Mouse (Mus musculus) cerebellum, adult 9-11 months (tissue): ENCODE measurements at regions not wholly inside any gene's neighbourhood (a gene's known extent, or its start where the extent isn't known, plus 50 kb on each side); places are given as distances from the start of the nearest gene placed in this dataset.

Source experiments
- DNase-seq: peaks from one replicate; pipeline ENCODE4 v3.0.0; 2022

GRCm38 (mm10) chr1:76018588-76018987 lies 472.5 kb downstream of the Slc4a3 start:
- no peak for DNase-seq

DNA sequence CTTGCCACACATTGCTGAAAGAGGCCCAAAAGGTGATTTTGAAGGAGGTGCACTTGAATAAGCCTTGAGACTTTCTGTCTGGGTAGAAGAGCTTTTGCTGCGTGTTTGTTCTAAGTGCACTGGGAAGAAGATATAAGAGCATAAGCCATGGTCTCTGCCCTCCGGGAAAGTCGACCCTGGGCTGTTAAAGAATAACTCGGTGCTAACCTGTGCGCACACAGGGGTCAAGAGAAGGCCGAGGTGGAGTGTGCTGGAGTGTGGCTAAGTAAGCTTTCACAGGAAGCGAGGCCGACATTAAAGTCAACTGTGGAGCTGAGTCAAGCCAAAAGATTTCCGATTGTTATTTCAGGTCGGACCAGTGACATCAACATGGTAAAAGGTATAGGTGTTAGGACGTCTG lies 473.0 kb downstream of the Slc4a3 start:
- no peak for DNase-seq

DNA sequence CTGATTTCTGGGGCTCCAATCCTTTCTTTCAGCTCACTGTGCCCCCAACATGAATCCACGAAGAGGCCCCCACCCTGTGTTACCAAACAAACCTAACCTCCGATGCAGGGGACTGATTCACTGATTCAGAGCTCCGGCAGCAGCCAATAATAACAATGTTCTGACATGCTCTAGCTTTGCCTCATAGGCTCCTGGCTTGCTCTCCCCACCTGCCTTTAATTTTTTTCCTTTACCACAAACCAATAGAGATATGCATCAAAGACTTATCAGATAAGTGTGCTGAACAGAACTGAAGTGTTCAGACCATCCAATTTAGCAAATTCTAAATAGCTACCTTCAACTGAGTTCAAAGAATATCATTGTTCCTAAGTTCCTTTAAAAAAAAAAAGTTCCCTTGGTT lies 478.6 kb downstream of the Slc4a3 start:
- no peak for DNase-seq

DNA sequence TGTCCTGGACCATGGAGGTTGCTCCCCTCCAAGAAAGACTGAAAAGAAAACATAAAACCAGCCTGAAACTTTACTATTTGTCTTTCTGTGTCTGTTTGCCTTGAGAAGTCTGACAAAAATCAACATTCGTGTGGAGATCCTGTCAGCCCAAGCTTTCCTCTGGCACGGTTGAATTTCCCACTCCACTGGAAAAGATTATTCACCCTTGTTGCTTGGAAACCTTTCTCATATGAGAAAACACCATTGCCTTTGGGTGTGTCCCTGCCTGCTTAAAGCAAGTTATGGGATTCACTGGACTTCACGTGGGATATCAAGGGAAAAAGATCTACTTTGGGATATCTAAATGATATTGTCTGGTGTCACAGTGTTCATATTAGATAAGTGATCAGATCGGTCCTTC lies 479.3 kb downstream of the Slc4a3 start:
- DNase-seq = no peak

DNA sequence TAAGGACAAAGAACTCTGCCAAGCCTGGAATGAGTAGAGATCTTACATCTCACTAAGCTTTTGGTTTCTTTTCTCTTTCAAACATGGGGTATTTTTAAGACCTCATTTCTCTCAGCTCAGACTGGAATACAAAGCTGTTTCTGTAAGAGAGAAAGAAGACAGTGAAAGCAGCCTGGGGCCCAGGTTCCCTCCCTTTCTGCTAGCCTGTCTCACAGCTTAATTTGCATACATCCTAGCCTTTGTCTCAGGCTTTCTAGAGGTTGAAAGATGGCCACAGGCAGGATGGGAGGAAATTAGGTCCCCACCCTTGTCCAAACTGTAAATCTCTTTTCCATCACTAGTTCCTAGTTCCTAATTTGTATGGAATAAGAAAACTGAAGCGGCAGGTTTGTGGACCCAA lies 483.0 kb downstream of the Slc4a3 start:
- DNase-seq = no peak

GRCm38 (mm10) chr1:76031171-76031922 lies 485.3 kb downstream of the Slc4a3 start:
- no peak for DNase-seq

DNA sequence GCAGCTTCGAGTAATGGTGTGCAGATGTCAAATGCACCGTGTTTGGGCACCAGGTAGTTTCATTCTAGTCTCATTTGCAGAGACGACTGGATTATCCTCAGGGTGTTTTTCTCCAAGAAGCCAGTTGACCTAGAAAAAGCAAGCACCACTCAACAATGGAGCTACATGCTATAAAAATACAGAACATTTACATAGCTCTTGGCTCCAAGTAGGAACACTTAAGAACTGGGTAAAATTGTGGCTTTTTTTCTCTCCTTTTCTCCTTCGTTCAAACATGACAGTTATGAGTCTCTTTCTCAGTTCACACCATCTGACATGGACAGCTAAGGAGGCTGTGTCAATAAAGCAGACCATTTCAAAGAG lies 485.8 kb downstream of the Slc4a3 start:
- no peak for DNase-seq

GRCm38 (mm10) chr1:76032626-76033025 lies 486.6 kb downstream of the Slc4a3 start:
- DNase-seq = no peak

DNA sequence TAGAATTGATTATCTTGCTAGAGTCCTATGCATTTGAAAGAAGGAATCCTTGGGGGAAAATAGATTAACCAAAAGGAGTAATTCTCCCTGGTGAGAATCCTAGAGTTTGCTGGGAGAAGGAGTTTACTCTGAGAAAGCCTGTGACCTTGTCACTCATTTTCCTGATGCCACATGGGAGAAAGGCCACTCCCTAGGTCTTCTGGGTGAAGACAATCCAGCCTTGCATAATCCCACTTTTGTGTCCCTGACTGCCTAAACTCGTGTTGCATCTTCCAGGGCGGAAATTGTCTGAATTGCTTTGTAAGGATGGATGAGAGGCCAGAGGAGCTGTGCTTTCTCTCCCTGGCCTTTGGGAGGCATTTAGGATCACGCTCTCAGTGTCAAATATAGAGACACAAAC lies 490.2 kb downstream of the Slc4a3 start:
- no peak for DNase-seq

DNA sequence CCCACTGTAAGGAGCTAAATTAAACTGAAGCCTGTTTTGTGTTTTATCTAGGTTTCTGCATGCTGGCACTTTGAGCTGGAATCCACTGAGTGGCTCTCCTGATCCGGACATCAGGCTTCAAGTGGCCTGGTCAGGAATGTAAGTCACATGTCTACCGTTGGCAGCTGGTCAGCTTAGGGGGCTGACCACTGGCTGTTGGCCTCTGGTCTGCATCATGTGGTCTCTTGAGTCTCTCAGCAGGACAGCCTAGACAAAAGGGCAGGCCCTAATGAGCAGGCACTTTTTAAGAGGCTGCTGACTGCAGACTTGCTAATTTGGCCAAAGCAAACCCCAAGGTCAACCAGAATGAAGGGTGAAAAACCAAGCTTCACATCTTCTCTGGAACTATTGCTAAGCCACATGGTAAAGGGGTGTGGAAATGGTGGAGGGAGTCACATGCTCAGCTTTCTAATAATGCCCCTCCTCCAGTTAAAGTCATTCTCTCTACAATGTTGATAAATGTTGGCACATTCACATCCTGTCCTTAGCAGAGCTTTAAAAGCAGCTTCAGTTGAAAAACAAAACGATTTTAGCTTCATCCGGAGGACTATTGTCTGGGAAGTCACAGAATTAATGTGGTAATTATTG lies 493.1 kb downstream of the Slc4a3 start:
- DNase-seq = peak; percentile 47

DNA sequence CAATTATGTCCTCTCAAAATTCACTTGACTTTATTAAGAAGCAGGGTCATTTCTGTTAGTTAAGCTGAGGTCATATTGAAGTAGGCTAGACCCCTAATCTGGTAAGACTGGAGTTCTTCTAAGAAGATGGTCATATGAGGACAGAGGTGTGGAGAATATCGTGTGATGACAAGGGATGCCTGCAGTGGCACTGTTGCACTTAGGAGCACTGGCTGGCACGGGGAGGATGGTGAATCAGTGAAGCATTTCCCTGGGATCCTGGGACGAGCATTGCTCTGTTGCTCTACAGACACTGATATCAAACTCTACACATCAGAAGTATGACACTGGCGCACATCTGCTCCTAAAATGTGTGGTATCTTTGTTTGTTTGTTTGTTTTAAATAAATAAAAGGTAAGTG lies 493.6 kb downstream of the Slc4a3 start:
- DNase-seq = no peak

DNA sequence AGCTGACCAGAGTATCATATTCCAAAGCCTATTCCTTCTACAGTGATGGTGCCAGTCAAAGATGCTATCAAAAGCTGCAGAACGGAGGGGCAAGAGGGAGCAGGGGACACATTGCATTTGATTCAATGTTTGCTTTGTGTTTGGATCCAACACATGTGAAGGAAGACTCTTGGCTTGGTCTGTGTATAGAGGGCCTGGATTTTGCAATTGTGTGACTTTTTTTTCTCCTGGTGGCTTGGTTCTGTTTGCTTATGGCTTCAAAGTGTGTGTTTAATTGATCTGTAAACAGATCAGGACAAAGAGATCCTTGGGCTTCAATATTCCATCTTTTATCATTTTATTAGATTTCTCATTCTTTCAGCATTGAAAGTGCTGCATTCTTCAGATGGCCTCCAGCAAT lies 504.2 kb downstream of the Slc4a3 start:
- no peak for DNase-seq

DNA sequence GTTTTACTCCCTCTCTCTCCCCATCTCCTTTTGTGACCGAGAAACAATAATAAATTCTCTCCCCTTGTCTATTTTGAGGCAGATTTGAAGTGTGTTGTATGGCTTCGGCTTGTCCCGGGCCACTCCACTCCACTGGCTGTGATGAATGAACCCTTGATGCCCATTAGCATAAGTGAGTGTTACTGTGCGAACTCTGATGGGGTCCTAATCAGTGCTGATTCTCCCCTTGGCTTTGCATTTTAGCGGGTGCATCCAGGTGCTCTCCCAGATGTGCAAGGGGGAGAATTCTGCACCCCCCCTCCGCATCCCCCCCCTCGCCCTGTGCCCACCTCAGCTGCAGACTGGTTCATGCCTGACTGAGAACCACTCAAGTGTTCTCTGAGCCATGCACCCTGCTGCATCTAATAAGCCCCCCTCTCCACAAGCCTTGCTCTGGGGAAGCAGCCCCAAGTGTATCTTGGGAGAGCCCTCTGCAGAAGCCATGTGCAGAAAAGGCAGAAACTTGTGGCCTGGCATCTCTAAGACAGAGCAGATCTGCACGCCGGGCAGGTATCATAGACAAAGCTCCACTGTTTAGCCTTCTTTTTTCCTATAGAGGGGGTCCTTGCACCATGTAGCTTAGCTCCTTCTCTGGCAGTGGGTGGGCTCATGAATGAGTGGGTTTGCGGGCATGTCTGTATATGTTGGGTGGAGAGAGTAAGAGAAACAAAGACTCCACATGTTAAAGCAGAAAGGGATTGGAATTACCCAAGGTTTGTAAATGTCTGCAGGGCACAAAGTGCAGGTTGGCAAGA lies 507.5 kb downstream of the Slc4a3 start:
- no peak for DNase-seq

DNA sequence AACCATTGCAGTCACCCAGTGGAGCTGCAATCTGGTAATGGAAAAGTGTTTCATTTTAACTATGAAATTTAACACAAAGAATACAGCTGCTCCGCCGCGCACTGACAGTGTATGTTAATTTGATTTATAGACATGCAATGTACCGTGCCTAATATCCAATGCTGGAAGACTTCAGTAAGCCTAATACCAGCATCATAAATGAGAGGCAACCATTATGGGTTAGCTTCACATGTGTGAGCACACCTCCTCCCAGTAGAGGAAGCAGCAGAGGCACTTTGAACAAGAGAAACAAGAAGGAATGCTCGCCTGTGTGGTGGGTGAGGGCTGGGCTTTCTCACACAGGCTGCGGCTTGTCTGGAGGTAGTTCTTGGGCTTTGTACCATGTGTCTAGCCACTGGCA lies 519.7 kb downstream of the Slc4a3 start:
- DNase-seq = no peak

DNA sequence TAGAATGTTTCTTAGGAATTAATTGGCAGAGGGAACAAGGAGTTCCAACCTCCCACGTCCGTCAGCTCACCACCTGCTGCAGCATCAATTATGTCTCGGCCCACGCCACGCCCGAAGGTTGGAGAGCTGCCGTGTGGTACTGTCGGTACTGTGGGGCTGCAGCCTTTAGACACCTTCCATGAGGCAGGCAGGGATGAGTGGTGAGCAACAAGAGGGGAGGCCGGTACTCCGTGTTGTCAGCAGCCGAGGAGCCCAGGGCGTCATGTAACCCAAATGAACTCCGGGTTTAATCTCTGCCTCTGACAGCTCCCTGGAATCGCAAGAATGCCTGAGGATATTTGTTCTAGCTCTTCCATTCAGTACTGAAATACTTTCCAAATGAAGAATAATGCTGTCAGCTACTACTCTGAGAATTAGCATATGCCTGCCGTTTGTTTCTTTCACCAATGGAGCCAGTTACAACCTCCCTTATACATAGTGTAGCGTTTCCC lies 524.8 kb downstream of the Slc4a3 start:
- DNase-seq = no peak

GRCm38 (mm10) chr1:76075213-76075612 lies 529.1 kb downstream of the Slc4a3 start:
- DNase-seq = no peak

- no peak for DNase-seq
These were observed 529.8 kb downstream of the Slc4a3 start for GRCm38 (mm10) chr1:76075685-76076455.

DNA sequence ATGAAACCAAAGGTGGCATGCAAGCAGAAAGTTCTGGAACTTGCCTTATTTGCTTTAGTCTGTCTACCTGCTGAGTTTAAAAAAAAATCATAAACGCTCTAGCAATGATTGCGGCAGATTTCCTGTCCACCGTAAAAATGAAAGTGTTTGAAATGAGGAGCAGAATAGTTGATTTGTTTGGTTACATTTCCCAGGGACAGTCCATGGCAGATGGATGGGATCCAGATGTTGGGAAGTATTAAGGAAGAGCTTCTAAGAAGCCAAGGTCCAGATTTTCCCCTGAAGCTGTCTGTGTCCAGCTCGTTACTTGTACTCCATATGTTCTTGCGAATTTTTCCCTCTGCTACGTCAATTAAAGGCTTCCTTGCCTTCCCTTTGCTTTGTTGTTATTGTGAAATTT lies 534.2 kb downstream of the Slc4a3 start:
- no peak for DNase-seq

DNA sequence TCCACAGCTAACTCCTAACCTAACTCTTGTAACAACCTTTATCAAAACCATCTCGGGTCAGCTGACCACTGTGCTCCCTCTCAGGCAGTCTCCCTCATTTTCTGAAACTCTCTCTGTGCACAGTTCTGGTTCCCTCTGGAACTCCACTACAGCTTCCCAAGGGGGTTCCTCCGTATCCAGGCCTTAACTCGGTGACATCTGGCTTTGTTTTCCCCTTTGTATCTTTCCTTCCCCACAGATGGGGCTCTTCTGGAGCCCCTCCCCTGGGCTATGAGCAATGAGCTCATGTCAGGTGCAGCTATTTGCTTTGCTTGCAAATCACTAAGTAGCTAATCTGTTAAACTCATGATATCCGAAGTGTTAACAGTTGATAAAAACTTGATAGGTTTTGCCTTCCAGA lies 535.6 kb downstream of the Slc4a3 start:
- DNase-seq = no peak

DNA sequence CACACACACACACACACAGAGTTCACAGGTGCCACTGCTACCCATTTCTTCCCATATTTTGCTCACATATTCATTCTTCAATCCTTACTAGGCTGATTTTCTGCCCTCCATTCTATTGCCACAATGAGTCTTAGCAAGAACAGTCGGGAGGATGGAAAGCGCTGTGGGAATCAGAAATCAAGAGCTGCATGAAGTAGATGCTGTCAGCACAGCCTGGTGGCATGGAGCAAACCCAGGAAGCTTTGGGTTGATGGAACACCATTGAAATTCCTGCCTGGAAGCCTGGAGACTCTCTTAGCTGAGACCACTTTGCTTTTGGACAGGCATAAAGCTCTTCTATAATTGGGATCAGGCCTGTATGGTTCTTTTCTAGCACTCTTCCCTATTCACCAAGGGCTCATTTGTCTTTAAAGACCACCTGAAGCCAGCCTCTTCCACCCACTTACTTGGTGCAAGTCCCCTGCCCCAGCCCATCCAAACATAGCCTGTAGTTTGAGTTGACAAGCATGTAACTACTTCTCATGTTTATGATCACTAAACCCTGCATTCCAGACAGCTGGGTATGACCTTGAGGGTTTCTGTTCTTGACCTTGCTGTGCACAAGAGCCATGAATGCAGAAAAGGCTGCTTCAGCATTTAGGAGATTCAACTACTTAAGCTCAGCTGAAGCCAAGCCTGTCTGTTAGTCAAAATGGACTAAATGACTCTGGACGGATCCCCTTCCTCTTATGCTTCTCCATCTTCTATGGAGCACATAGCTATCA lies 537.4 kb downstream of the Slc4a3 start:
- no peak for DNase-seq

DNA sequence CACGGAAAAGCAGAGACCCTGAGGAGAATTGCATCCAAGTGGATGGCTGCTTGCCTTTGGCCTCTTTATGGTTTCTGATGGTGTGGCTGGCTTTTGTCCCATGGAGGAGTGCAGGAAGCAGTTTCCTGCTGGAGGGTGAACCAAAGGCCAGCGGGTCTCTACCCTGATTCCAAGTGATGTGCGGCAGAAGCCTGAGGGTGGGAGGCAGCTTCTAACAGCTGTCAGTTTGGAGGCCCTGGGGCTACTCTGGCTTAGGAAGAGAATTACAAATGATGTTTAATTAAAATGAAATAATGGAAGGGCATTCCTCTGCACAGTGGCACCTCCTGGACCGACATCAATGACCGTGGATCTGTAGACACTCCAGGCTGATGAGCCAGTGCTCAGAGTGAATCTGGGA lies 545.0 kb downstream of the Slc4a3 start:
- no peak for DNase-seq

GRCm38 (mm10) chr1:76113281-76113680 lies 567.2 kb downstream of the Slc4a3 start:
- no peak for DNase-seq
